ENCODE assay signal across 8 mouse cellular contexts in genomic region chr11:77214755-77215154, GRCm38 (mm10). TPM values are rescaled to one million over a fixed set of nuclear protein-coding genes. Genes with fewer than 3 reads are reported as not detected.
DNase-seq lines count a peak whose midpoint lies in the region; ATAC-seq and TF ChIP-seq lines count a peak whose summit lies in the region.

No protein-coding gene starts in this region.

- peak overlapping the region; percentile 52 for H3K4me2 ChIP-seq in CH12.LX (ENCODE audit: insufficient read depth, low read depth, poor library complexity, severe bottlenecking)
- H3K4me2 ChIP-seq in heart, embryonic 12.5 days = peak overlapping the region; percentile 39; the same call in 1 of the 2 replicates
- peak overlapping the region; percentile 94 for H3K4me2 ChIP-seq in liver, embryonic 14.5 days (ENCODE audit: low read depth)
- H3K4me2 ChIP-seq in stomach, embryonic 14.5 days (replicated peaks; ENCODE audit: low read depth, low read length) = no peak overlapping the region

- peak; percentile 56 for ATAC-seq in erythroid progenitor cell, adult 5-6 weeks (replicated peaks; ENCODE audit: low FRiP score, poor library complexity, severe bottlenecking)
- ATAC-seq in heart, embryonic 12.5 days (ENCODE audit: insufficient number of reproducible peaks, low FRiP score) = no peak; the same call in 1 of the 2 replicates
- ATAC-seq in liver, embryonic 14.5 days (ENCODE audit: insufficient read depth) = no peak
- ATAC-seq in stomach, embryonic 14.5 days (ENCODE audit: insufficient number of reproducible peaks, insufficient read depth, low FRiP score, low read depth) = 0 out of 2 replicates have a peak, but pooled peaks have one; percentile 70

- WGBS in bone marrow, adult 2 months = 0% methylated on average over 1 of the region's 1 CpGs
- WGBS in heart, embryonic 12.5 days = 3% methylated on average over 1 of the region's 1 CpGs
- 0% methylated on average over 1 of the region's 1 CpGs for WGBS in liver, embryonic 14.5 days (ENCODE audit: insufficient replicate concordance)
- WGBS in stomach, embryonic 14.5 days = 3% methylated on average over 1 of the region's 1 CpGs

- DNase-seq in CH12.LX (ENCODE audit: extremely low read depth) = peak; percentile 100
- peak; percentile 79 for DNase-seq in kidney, postnatal 14 days
- DNase-seq in liver, embryonic 14.5 days (ENCODE audit: low read depth in 3 of 3, low spot score in 3 of 3) = peak in 2 of 3 experiments; percentile 49 to 64
- peak; percentile 51 for DNase-seq in neural tube, embryonic 10.5 days (ENCODE audit: extremely low spot score, low spot score)

- no peak for TF ChIP-seq EP300 in CH12.LX (IDR thresholded peaks at IDR 0.05; ENCODE audit: low read length)
- no peak for TF ChIP-seq EP300 in liver, embryonic 14.5 days (IDR thresholded peaks at IDR 0.05; ENCODE audit: low read depth)

- no peaks in the 10 kb centered on the region for H3K9me3 ChIP-seq in CH12.LX (replicated peaks; ENCODE audit: low read length)
- H3K9me3 ChIP-seq in heart, embryonic 12.5 days (replicated peaks) = no peaks in the 10 kb centered on the region
- no peaks in the 10 kb centered on the region for H3K9me3 ChIP-seq in liver, embryonic 14.5 days (ENCODE audit: control insufficient read depth, low read length)
- no peaks in the 10 kb centered on the region for H3K9me3 ChIP-seq in stomach, embryonic 14.5 days (ENCODE audit: control insufficient read depth, low read depth, low read length)

- peak; percentile 83 for TF ChIP-seq RAD21 in CH12.LX (IDR thresholded peaks at IDR 0.05; ENCODE audit: low read depth, low read length)

- peak overlapping the region; percentile 66 for H3K27ac ChIP-seq in CH12.LX (ENCODE audit: insufficient read depth, low read depth)
- no peak overlapping the region; the same call in 1 of the 2 replicates for H3K27ac ChIP-seq in bone marrow, adult 2 months (ENCODE audit: control insufficient read depth, insufficient read depth, low read depth, low read length, poor library complexity)
- no peak overlapping the region for H3K27ac ChIP-seq in heart, embryonic 12.5 days (ENCODE audit: poor library complexity, severe bottlenecking)
- H3K27ac ChIP-seq in liver, embryonic 14.5 days = no peak overlapping the region
- no peak overlapping the region for H3K27ac ChIP-seq in stomach, embryonic 14.5 days (ENCODE audit: low read length)

- dilution Hi-C loops in CH12.LX (cut with MboI; ENCODE audit: extremely low pct_ligation_motif_present, extremely low pct_unique_long_range_greater_than_20kb, low sequenced_read_pairs) = no loop called here

- H3K36me3 ChIP-seq in CH12.LX (replicated peaks in 1 of 2; ENCODE audit: control insufficient read depth in 1 of 2, insufficient read depth in 1 of 2, low read length in 1 of 2) = no peaks in the 10 kb centered on the region
- H3K36me3 ChIP-seq in heart, embryonic 12.5 days = no peaks in the 10 kb centered on the region
- H3K36me3 ChIP-seq in liver, embryonic 14.5 days (replicated peaks; ENCODE audit: control insufficient read depth, insufficient read depth, low read depth) = no peaks in the 10 kb centered on the region
- H3K36me3 ChIP-seq in stomach, embryonic 14.5 days (ENCODE audit: control insufficient read depth, insufficient read depth, low read length) = no peaks in the 10 kb centered on the region

- in situ Hi-C loops in CH12.LX (cut with MboI; ENCODE audit: low pct_ligation_motif_present, low pct_unique_long_range_greater_than_20kb, low sequenced_read_pairs) = loop anchor here (5.0 to 10.0 kb wide), 3 partner anchors 98 to 230 kb away; no protein-coding TSS in a partner anchor

- H3K4me1 ChIP-seq in CH12.LX (ENCODE audit: control insufficient read depth in 1 of 2, insufficient read depth in 2 of 2) = peaks cover 11 to 50% of the 10 kb centered on the region in 2 experiments
- no peaks in the 10 kb centered on the region for H3K4me1 ChIP-seq in bone marrow, adult 2 months (ENCODE audit: control insufficient read depth, insufficient read depth, low read length)
- peaks cover 14% of the 10 kb centered on the region for H3K4me1 ChIP-seq in heart, embryonic 12.5 days (replicated peaks)
- H3K4me1 ChIP-seq in liver, embryonic 14.5 days (replicated peaks; ENCODE audit: control insufficient read depth in 2 of 2, insufficient read depth in 2 of 2, low read length in 1 of 2) = peaks cover 9 to 10% of the 10 kb centered on the region in 2 experiments
- 0 out of 2 replicates have a peak, but pooled peaks cover 3% of the 10 kb centered on the region for H3K4me1 ChIP-seq in stomach, embryonic 14.5 days (ENCODE audit: control insufficient read depth, insufficient read depth, low read length)

- TF ChIP-seq POLR2A in CH12.LX (IDR thresholded peaks at IDR 0.05; ENCODE audit: low read depth, low read length) = peak; percentile 52; the same call in 1 of the 2 replicates
- no peak for TF ChIP-seq POLR2A in bone marrow, adult 2 months (IDR thresholded peaks at IDR 0.05; ENCODE audit: borderline replicate concordance, control insufficient read depth, low read depth, low read length)

- no peaks in the 10 kb centered on the region for H3K27me3 ChIP-seq in CH12.LX (replicated peaks)
- H3K27me3 ChIP-seq in heart, embryonic 12.5 days (replicated peaks) = no peaks in the 10 kb centered on the region
- no peaks in the 10 kb centered on the region for H3K27me3 ChIP-seq in liver, embryonic 14.5 days (ENCODE audit: control insufficient read depth, insufficient read depth, low read length)
- no peaks in the 10 kb centered on the region for H3K27me3 ChIP-seq in stomach, embryonic 14.5 days (ENCODE audit: control insufficient read depth, insufficient read depth, low read length)

- H3K9ac ChIP-seq in CH12.LX (ENCODE audit: insufficient read depth, low read depth) = peak overlapping the region; percentile 87
- H3K9ac ChIP-seq in heart, embryonic 12.5 days = no peak overlapping the region
- no peak overlapping the region for H3K9ac ChIP-seq in liver, embryonic 14.5 days (replicated peaks)
- no peak overlapping the region for H3K9ac ChIP-seq in stomach, embryonic 14.5 days (replicated peaks; ENCODE audit: low read depth, low read length)

- H3K4me3 ChIP-seq in CH12.LX (replicated peaks in 1 of 3; ENCODE audit: low read depth in 2 of 3, low read length in 2 of 3, poor library complexity in 1 of 3) = peak overlapping the region in 2 of 3 experiments; percentile 65 to 75
- no peak overlapping the region for H3K4me3 ChIP-seq in bone marrow, adult 2 months (replicated peaks; ENCODE audit: control insufficient read depth, low read depth, low read length)
- no peak overlapping the region for H3K4me3 ChIP-seq in heart, embryonic 12.5 days
- peak overlapping the region in 1 of 2 experiments; percentile 91; a peak in 1 of 4 replicates for H3K4me3 ChIP-seq in liver, embryonic 14.5 days (ENCODE audit: insufficient read depth in 1 of 2, low read depth in 2 of 2, low read length in 2 of 2)
- no peak overlapping the region for H3K4me3 ChIP-seq in stomach, embryonic 14.5 days (ENCODE audit: low read depth, low read length)

- H3K79me2 ChIP-seq in CH12.LX (replicated peaks; ENCODE audit: control insufficient read depth, extremely low read depth, insufficient read depth, poor library complexity, severe bottlenecking) = peaks cover 20% of the 10 kb centered on the region

- peak; percentile 66 to 96 for TF ChIP-seq CTCF in CH12.LX (conservative IDR thresholded peaks at IDR 0.05 in 1 of 2, IDR thresholded peaks at IDR 0.05 in 1 of 2; ENCODE audit: low read depth in 2 of 2, low read length in 2 of 2)
- peak; percentile 34; the same call in 1 of the 2 replicates for TF ChIP-seq CTCF in bone marrow, adult 2 months (IDR thresholded peaks at IDR 0.05; ENCODE audit: control insufficient read depth, insufficient read depth, low read length)
- peak; percentile 79 for TF ChIP-seq CTCF in liver, embryonic 14.5 days (IDR thresholded peaks at IDR 0.05; ENCODE audit: low read depth)

TF ChIP-seq in CH12.LX, 34 proteins besides CTCF, POLR2A, EP300 and RAD21 (continues in another document):
- TF ChIP-seq RCOR1 (conservative IDR thresholded peaks at IDR 0.05; ENCODE audit: low read depth, low read length) (0 out of 2 replicates have a peak, but pooled peaks have one; percentile 13), TCF12 (IDR thresholded peaks at IDR 0.05; ENCODE audit: low read depth, low read length) (0 out of 2 replicates have a peak, but pooled peaks have one; percentile 55), BHLHE40 (IDR thresholded peaks at IDR 0.05; ENCODE audit: low read depth, low read length) (peak; percentile 56; the same call in 1 of the 2 replicates), USF1 (IDR thresholded peaks at IDR 0.05; ENCODE audit: low read depth, low read length) (no peak), ELF1 (IDR thresholded peaks at IDR 0.05; ENCODE audit: low read depth, low read length) (peak; percentile 49; the same call in 1 of the 2 replicates), TBP (conservative IDR thresholded peaks at IDR 0.05; ENCODE audit: low read depth, low read length) (no peak; the same call in 1 of the 2 replicates)

RNA-seq across cellular contexts. Expression of gene Ssh2, which starts 1.3 kb away (rescaled TPM):
- total RNA-seq in CH12.LX (2012; rRNA removed) (6.3 and 6.5 TPM in 2 replicates), CH12.LX (2014; rRNA removed) (5.2 and 5.9 TPM in 2 replicates)
- polyA plus RNA-seq in CH12.LX (2012; ENCODE audit: insufficient read length, low read depth) = 11.4 and 14.6 TPM in 2 replicates
- 14.6 and 21.8 TPM in 2 replicates for polyA plus RNA-seq in bone marrow, adult 2 months (2011; ENCODE audit: insufficient read depth, insufficient read length, low replicate concordance, missing spikeins)
- total RNA-seq in erythroid progenitor cell, adult 5-6 weeks (2015; ENCODE audit: low replicate concordance) = 40.7 and 44.0 TPM in 2 replicates
- 18.8 and 30.5 TPM in 2 replicates for total RNA-seq in erythroid progenitor cell, adult 5-6 weeks (2017; ENCODE audit: low replicate concordance)
- polyA plus RNA-seq in heart, embryonic 12.5 days (2016; fragmentation: Nextera tagmentation; extraction: Ambion mirVana) = 29.8 and 33.4 TPM in 2 replicates
- 2.0 and 2.5 TPM in 2 replicates for polyA plus RNA-seq in liver, embryonic 14.5 days (2012; rRNA removed)
- 3.6 and 4.2 TPM in 2 replicates for polyA plus RNA-seq in liver, embryonic 14.5 days (2014; fragmentation: Nextera tagmentation; extraction: Ambion mirVana)
- polyA plus RNA-seq in stomach, embryonic 14.5 days (2014; fragmentation: Nextera tagmentation; extraction: Ambion mirVana) = 10.9 and 11.3 TPM in 2 replicates

RNA-seq across cellular contexts. Expression of gene Efcab5, which starts 26.0 kb away (rescaled TPM):
- total RNA-seq in CH12.LX (2012; rRNA removed) = 0.29 and 0.38 TPM in 2 replicates
- 0.24 and 0.27 TPM in 2 replicates for total RNA-seq in CH12.LX (2014; rRNA removed)
- polyA plus RNA-seq in CH12.LX (2012; ENCODE audit: insufficient read length, low read depth) = 0.43 and 0.97 TPM in 2 replicates
- 1.1 and 1.5 TPM in 2 replicates for polyA plus RNA-seq in bone marrow, adult 2 months (2011; ENCODE audit: insufficient read depth, insufficient read length, low replicate concordance, missing spikeins)
- 1.4 and 5.4 TPM in 2 replicates for total RNA-seq in erythroid progenitor cell, adult 5-6 weeks (2015; ENCODE audit: low replicate concordance)
- total RNA-seq in erythroid progenitor cell, adult 5-6 weeks (2017; ENCODE audit: low replicate concordance) = 3.7 and 5.1 TPM in 2 replicates
- polyA plus RNA-seq in heart, embryonic 12.5 days (2016; fragmentation: Nextera tagmentation; extraction: Ambion mirVana) = 0.11 and 0.54 TPM in 2 replicates
- 0.13 and 0.27 TPM in 2 replicates for polyA plus RNA-seq in liver, embryonic 14.5 days (2012; rRNA removed)
- polyA plus RNA-seq in liver, embryonic 14.5 days (2014; fragmentation: Nextera tagmentation; extraction: Ambion mirVana) = 0.05 and 0.23 TPM in 2 replicates
- 0.36 and 0.39 TPM in 2 replicates for polyA plus RNA-seq in stomach, embryonic 14.5 days (2014; fragmentation: Nextera tagmentation; extraction: Ambion mirVana)

Comparison
In these comparisons a context has a peak if more than half of its experiments do, and no peak if none do; other contexts are left out.
1. H3K4me3 ChIP-seq: peak in CH12.LX (2 of 3); none in bone marrow, adult 2 months (single experiment), heart, embryonic 12.5 days (single experiment) and stomach, embryonic 14.5 days (single experiment).
2. ATAC-seq: peak in erythroid progenitor cell, adult 5-6 weeks (single experiment) and stomach, embryonic 14.5 days (single experiment); none in heart, embryonic 12.5 days (single experiment) and liver, embryonic 14.5 days (single experiment).
3. Peak in every context shown above with its lines, with median percentiles within 50 percentile points of each other: DNase-seq and CTCF ChIP-seq.